Mouse (Mus musculus) adrenal gland, adult 18-20 months (tissue): Measurements from ENCODE around the gene Olfr497. TPM values are rescaled to one million over a fixed set of nuclear protein-coding genes. Genes with fewer than 3 reads are reported as not detected.

Experiments
- DNase-seq, 2 experiments: peaks; one replicate each; pipeline ENCODE4 v3.0.0; 2021 to 2022; ENCODE audit warnings: low spot score in 2 of 2
- long read RNA-seq, 2 experiments: library from polyadenylated mRNA; stranded (forward); transcript quantifications; one replicate each; pipeline ENCODE4 v2.0.0; 2021
- total RNA-seq, 2 experiments: library from RNA; stranded (reverse); gene quantifications; 1 replicate in 1 of 2; 2 replicates in 1 of 2; pipeline ENCODE4 v1.2.3; 2021

Olfr497 gene
- total RNA-seq: not detected
- long read RNA-seq, experiment 1: 0 reads
- long read RNA-seq, experiment 2: 0 reads

- DNase-seq: no peak
These were observed at the start of gene Olfr497 for GRCm38 (mm10) chr7:108420121-108420520. TSS of gene Olfr497 (plus strand) at chr7:108420421.

- no peak for DNase-seq
These were observed 27.4 kb upstream of the Olfr497 start, which contains the start of gene Olfr495 for GRCm38 (mm10) chr7:108392867-108393266. TSS of gene Olfr495 (plus strand) at chr7:108393167.

GRCm38 (mm10) chr7:108465026-108465425, 44.8 kb downstream of the Olfr497 start, which contains the start of gene Olfr498:
TSS of gene Olfr498 (plus strand) at chr7:108465326.
- DNase-seq: no peak

Other genes starting within 250 kb of the Olfr497 start
- not detected for gene Olfr486, start 247.7 kb upstream of the Olfr497 start, total RNA-seq
- gene Olfr487, start 205.8 kb upstream of the Olfr497 start, total RNA-seq: not detected
- not detected for gene Olfr488, start 162.1 kb upstream of the Olfr497 start, total RNA-seq
- not detected for gene Olfr490, start 131.5 kb upstream of the Olfr497 start, total RNA-seq
- not detected for gene Olfr491, start 107.0 kb upstream of the Olfr497 start, total RNA-seq
- not detected for gene Olfr492, start 96.7 kb upstream of the Olfr497 start, total RNA-seq
- not detected for gene Olfr493, start 73.4 kb upstream of the Olfr497 start, total RNA-seq
- gene Olfr494, start 55.1 kb upstream of the Olfr497 start, total RNA-seq: not detected
- gene Olfr495, start 27.3 kb upstream of the Olfr497 start, total RNA-seq: not detected
- gene Olfr498, start 44.9 kb downstream of the Olfr497 start, total RNA-seq: not detected
- not detected for gene Olfr502, start 104.6 kb downstream of the Olfr497 start, total RNA-seq
- not detected for gene Olfr503, start 124.1 kb downstream of the Olfr497 start, total RNA-seq
- gene Olfr504, start 145.4 kb downstream of the Olfr497 start, total RNA-seq: not detected
- gene Olfr506, start 190.4 kb downstream of the Olfr497 start, total RNA-seq: not detected
- gene Olfr507, start 201.4 kb downstream of the Olfr497 start, total RNA-seq: not detected
- gene Olfr508, start 209.6 kb downstream of the Olfr497 start, total RNA-seq: not detected
- not detected for gene Olfr509, start 231.5 kb downstream of the Olfr497 start, total RNA-seq
- gene Olfr510, start 246.0 kb downstream of the Olfr497 start, total RNA-seq: not detected